Mouse (Mus musculus): Measurements from ENCODE around the gene Tnfrsf11a.
A peak's percentile ranks its signal among the peaks of the same experiment; 100 is the strongest.
"Not testable (repeated sequence)": the region's sequence is repeated elsewhere in the genome, so short reads cannot be mapped to it uniquely, and the experiment has no call there.

Gene Tnfrsf11a

DNA sequence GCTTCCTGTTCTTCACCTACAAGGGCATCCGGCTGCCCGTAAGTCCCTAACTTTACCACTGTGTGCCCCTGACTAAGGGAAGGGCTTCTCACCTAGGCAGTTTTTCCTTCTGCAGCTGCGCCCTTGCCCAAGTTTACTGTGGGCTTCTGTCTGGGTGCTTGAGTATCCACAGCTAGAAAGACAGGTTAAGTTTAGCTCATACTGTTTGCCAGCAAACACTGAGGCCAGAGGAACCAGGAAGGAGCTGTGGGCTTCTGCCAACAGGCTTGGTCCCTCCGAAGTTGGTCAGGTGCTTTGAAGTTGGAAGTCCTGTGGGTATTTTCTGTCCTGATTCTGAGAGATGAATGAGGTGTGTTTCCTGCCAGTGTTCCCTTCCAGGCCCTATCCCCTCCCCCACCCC, 4.6 kb downstream of the Tnfrsf11a start:
- no peak for DNase-seq (ENCODE audit: low read depth, low spot score)

DNA sequence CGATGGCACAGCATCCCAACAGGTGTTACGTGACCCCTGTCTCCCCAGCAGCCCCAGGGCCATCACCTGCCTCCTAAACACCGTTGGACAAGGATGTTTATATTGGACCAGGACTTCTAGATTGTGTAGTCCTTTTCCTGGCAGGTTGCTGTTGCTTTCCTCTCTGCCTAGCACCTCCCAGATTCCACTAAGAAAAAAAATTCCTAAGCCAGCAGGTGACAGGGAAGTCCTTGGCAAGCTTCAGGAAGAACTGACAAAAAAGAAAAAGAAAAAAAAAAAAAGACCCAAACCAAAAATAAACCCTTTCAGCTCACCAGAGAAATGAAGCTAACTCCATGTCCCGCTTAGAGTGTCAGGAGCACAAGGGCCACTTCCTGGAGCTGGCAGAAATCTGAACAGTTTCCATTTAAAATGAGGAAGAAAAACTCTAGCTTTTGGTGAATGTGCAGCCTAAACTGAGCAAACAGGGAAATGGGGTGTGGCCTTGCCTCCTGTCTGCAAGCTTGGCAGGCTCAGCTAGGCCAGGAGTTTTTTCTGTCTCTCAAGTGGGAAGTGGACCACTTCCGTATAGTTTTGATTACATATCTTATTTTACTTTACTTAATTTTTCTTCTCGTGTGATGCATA, 6.3 kb downstream of the Tnfrsf11a start:
- DNase-seq (ENCODE audit: low read depth, low spot score): no peak

DNA sequence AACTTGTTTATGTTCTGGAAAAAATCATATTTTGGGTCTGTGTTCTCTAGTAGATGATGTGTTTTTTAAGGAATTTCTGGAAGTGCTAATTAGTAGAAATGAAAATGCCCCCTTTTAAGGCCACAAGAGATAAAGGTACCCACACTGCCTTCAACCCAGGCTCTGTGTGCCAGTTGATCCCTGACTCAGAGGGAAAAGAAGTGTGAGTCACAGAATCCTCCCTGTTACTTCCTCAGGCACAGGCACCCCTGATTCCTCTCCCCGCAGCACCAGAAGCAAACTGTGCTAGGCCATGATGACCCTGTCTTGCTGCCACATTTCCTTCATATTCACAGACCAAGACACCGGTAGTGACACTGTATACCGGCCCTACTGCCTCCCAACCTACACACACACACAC, 9.6 kb downstream of the Tnfrsf11a start:
- DNase-seq (ENCODE audit: low read depth, low spot score): peak; percentile 53

DNA sequence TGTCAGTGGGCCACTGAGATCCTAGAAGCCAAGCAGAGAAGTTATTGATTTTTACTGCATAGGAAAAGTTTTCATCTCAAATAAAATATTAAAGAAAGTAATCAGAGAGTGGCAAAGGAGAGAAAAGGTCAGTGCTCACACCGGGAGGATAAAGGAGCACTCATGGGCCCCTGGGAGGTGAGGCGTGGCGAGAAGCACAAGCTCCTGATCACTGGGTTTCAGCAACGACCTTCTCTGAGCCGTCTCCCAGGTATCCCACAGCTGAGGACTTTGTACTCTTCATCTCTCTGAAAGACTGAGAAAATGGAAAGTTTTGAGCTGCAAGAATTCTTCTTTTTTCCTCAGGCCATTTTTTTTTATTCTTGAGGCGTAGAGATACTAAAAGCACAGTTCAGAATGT, 14.2 kb downstream of the Tnfrsf11a start:
- DNase-seq (ENCODE audit: low read depth, low spot score): no peak

DNA sequence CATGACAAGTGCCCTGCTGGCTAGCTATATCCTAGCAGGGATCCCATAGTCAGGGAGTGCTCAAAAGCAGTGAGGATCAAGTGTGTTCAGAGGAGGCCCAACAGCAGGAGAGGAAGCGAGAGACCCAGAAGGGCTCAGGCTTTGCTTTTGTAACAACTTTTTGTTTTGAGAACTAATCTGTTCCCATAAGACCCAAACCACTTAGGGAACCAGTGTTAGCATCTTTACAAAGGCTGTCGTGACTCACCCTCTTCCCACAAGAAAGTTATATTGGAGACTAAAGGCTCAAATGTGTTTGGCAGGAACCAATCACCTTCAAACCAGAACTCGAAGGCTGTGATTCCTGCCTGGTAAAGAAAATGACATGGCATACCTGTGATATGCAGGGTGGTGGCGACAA, 15.2 kb downstream of the Tnfrsf11a start:
- no peak for DNase-seq (ENCODE audit: low read depth, low spot score)

DNA sequence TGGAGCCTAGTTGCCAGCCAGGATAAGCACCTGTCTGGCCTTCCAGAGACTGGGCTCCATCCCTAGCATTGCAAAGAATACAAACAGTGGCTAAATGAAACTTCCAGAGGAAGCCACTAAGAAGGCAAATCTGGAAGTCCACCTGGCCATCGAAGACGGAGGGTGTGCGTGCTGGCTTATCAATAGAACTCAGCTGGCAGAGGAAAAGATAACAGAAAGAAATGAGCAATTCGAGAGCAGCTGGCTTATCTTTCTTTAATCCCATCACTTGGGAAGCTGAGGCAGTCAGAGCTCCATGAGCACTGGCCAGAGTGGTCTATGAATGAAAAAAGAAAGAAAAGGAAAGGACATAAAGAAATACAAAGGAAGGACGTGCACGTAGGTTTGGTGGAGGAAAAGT, 20.1 kb downstream of the Tnfrsf11a start:
- DNase-seq (ENCODE audit: low read depth, low spot score): no peak

DNA sequence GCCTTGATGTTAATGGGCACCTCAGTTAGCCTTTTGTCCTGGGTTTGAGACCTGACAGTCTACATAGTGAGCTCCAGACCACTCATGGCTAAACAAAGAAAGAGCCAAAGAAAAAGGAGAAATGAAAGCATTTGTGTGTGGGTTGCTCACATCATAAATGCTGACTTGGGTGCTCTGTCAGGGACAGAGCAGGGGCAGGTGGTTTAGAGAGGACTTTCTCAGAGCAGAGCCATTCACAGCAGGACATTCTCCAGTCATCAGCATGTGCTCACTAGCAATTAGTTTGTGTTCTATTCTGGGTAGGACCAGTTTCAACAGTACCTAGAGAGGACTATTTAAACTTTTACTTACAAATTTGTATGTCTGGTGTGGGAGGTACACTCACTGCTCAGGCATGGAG, 20.7 kb downstream of the Tnfrsf11a start:
- DNase-seq (ENCODE audit: low read depth, low spot score): no peak

DNA sequence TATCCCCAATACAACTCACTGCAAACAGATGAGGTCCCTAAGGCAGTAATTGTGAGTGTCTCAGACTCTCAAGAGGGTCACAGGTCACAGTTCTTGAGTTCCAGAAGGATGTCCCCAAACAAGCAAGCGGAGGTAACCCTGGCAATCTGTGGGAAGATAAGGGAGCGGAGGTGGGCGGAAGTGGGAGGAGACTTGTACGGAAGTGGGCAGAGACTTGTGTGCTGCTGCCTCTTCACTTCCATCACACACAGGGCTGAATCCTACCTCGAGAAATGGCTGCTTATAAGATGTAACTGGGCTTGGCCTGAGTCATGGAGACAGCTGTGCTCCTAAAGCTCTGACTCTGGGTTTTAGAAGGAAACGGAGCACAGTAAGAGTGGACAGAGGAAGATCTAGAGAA, 22.4 kb downstream of the Tnfrsf11a start:
- DNase-seq (ENCODE audit: low read depth, low spot score): no peak

DNA sequence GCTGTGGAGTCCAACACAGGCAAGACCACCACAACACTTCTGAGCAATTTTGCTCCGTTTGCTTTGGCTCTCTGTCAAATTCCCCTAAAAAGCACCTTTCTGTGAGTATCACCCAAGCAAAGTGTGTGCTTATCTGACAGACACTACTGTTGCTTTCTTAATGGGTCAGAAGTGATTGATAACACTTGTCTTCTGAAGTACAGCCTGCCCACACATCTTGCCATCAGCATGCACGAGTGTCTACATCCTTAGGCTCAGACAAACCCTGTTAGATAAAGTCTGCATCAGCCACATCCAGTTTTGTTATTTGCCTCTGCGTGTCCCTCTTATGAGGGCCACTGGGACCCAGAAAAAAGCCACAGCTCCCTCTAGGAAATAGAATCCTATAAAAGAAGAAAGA, 23.8 kb downstream of the Tnfrsf11a start:
- no peak for DNase-seq (ENCODE audit: low read depth, low spot score)

DNA sequence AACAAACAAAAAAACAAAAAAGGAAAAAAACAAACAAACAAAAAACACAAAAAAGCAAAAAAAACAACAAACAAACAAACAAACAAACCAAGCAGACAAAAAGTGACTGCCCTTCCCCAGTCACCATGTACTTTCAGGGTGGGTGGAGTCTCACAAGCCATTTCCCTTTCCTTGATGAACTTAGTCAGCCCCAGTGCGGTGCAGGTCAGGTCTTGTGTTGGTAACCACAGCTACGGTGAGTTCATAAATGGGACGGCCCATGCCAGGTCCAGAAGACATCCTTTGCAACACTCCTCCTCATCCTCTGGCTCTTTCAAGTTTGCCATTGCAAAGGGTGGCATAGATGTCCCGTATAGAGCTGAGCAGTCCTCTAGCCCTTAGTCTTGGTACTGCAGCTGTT, 25.0 kb downstream of the Tnfrsf11a start:
- no peak for DNase-seq (ENCODE audit: low read depth, low spot score)

DNA sequence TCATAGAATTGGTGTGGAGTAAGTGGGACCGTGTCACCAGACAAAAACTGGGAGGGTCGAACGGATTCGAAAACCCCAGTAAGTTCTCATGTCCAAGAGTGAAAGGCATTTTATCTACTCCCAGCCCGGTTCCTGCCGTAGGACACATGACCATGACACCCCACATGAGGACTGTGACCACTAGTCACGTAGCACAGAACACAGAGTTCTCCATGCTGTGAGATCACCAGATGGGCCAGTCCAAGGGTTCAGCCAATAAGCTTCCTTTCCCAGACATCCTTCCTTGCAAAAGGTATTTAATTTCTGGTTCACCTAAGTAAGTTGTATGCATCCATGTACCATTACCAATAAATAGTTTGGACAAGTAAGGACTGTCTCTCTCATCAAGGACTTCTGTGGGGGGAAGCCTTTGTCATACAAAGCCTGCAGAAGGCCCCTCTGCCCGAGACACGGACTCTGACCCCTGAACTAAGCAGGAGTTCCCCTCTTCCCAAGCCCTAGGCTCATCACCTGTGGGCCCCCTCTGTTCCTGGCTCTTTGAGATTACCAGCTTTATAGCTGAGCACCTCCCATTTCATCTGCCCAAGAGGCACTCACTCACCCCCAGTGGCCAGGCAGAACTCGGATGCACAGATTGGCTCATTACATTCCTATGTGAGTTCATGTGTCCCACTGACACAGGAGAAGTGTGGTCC, 26.7 kb downstream of the Tnfrsf11a start:
- DNase-seq (ENCODE audit: low read depth, low spot score): no peak

DNA sequence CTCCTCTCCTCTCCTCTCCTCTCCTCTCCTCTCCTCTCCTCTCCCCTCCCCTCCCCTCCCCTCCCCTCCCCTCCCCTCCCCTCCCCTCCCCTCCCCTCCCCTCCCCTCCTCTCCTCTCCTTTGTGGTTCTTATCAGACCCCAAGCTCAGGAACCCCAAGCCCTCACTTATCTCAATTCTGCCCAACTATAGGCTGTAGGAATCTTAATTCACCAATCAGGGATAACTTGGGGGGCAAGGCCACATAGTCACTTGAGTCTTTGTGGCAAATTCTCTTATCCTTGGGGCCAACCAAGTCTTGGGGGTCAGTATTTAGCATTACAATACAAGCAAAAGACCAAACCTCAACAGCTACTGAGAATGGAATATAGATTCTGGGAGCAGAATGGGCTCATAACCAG, 31.5 kb downstream of the Tnfrsf11a start:
- not testable (repeated sequence) for DNase-seq (ENCODE audit: low read depth, low spot score)

DNA sequence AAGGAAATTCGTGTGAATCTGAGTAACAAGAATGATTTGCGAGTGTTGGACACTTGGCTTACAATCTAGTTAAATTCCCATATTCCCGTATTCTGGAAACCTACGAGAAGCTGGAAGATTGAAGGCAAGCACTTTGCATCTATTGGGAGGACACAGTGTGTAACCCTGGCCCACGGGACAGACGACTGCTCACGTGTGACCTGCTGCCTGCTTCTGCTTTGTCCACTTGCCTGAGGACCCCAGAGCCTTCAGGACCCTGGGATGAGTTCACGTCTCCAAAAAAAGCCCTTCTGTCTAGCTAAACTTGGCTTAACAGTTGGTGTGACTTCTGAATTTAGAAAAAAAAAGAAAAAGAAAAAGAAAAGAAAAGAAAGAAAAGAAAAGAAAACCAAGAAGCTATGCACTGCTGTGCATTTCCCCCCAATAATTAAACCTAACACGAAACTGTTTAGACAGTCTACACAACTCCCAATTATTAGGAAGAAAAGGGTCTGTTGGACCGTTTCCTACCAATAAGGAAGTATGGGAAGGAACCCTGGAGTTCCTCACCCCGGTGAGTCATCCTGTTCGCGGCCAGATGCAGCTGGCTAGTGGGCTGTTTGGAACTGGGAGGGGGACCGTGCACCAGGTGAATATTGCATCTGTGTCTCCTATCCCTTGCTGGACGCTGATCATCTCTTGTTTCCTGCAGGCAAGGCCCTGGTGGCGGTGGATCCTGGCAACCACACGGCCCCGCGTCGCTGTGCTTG, 32.6 kb downstream of the Tnfrsf11a start:
- DNase-seq (ENCODE audit: low read depth, low spot score): no peak

DNA sequence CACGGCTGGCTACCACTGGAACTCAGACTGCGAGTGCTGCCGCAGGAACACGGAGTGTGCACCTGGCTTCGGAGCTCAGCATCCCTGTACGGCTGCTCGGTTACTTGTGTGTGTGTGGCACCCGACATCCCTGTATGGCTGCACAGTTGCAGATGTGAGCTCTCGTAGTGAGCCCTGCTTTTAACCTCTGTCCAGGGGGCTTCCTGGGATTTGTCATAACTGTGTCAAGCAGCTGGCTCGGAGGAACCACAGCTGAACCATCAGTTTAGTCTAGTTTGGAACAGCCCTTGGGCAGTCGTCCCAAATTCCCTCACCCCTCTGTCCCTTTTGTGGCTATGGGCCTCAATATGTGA, 33.2 kb downstream of the Tnfrsf11a start:
- DNase-seq (ENCODE audit: low read depth, low spot score): no peak

DNA sequence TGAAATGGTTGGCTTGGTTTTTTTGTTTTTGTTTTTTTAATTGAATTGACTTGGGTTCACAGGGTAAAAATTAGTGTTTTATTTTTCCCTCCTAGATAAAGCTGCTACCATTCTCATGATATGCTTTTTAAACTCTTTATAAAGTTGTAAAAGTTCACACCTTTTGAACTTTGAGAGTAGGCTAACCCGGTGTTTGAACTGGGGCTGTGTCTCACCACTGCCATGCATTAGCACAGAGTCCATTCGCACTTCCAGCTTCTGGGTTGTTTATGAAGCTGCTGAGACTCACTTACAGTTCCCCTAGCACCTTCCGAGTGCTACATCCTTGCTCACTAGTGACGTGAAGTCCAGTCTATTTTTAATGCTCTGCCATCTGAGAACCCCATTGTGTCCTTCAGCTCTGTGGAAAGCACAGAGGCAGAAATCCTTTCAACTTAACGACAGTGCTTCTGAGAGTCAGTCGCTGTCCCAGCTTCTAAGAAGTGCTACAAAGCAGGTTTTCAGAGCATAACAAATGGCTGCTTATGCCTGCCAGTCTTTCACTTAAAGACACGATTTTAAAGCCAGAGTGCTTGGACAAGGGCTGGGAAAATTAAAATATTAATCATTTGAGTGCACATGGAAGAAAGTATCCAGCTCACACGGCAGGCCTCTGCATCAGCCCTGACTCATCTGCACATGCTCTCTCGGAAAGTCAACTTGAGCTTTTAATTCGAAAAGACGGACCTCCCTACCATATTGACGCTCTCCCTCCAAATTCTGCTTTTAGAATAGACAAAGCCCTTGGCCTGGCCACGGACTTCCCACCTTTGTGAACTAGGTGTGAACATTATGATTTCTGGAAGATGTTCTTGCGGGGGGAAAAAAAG, 34.1 kb downstream of the Tnfrsf11a start:
- DNase-seq (ENCODE audit: low read depth, low spot score): no peak

DNA sequence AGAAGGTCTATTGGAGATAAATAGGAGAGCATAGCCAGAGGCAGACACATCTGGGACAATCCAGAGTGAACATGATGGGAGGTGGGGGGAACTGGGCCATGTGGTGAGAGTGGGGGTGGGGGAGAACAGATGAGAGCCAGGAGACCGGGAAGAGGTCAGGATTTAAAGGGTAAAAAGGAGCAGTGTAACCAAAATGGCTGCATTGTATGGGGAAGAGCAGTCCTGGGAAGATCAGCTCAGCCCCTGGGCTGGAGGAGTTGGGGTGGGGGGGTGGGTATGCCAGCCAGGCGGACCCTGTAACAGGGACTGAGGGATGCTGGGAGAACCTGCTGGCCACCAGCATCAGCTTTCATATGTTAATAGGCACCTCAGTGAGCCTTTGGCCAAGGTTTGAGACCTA, 34.8 kb downstream of the Tnfrsf11a start:
- DNase-seq (ENCODE audit: low read depth, low spot score): no peak

DNA sequence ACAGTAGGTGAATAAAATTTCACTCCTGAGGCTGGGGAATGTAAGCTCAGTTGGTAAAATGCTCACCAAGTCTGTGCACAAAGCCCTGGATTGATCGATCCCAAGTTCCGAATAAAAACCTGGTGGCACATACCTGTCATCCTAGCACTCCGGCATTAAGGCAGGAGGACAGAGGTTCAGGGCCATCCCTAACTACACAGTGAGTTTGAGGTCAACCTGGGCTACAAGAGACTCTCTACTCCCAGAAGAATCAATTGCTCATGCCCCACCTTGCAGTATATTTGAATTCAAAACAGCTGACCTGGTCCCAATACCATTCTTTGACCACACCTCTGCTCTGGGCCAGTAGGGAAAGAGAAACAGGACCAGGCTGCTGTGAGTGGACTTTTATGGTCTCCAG, 35.2 kb downstream of the Tnfrsf11a start:
- DNase-seq (ENCODE audit: low read depth, low spot score): no peak

DNA sequence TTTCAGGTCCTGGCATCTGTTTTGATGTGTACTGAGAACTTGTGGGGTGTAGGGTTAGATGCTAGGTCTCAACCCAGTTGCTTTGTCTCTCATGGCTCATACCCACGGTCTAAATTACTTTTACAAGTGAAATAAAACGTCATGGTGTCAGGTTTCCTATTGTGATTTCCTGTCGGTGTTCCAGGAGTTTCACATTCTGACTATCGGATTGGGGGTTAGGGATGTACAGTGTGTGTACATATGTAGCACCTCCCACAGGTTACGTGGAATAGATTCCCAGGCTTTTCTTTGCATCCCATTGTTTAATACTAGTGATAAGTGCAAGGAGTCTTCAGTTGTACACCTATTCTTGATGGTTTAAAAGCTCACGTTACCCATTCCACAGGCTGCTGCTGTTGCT, 38.5 kb downstream of the Tnfrsf11a start:
- no peak for DNase-seq (ENCODE audit: low read depth, low spot score)

DNA sequence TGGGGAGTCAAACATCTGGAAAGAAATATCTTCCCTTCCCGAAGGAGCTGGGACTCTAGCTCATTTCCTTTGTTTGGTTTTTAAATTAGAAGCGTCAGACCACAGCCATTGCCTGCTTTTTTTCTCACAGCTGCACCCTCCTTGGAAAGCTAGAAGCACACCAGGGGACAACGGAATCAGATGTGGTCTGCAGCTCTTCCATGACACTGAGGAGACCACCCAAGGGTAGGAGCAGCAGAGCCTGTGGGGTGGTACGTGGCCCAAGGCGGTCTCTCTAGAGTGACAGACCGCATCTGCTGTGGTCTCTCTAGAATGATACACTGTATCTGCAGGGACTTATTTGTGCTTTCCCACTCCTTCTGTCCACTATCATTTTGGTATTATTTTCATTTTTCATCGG, 39.2 kb downstream of the Tnfrsf11a start:
- DNase-seq (ENCODE audit: low read depth, low spot score): no peak

DNA sequence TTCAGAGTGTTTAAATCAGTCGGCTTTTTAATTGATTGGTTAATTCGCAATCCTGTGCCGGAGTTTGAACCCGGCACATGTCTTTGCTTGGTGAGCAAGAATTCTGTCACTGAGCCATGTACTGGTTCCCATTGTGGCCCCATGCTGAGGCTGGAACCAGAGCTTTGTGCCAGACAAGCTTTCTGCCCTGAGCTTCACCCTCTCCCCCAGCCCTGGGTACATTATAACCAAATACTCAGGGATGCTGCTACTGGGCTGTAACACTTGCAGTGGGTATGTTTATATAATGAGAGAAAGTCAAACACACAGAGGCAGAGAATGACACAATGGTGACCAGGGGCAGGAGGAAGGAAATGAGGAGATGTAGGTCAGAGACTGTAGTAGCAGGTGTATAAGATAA, 43.8 kb downstream of the Tnfrsf11a start:
- no peak for DNase-seq (ENCODE audit: low read depth, low spot score)

DNA sequence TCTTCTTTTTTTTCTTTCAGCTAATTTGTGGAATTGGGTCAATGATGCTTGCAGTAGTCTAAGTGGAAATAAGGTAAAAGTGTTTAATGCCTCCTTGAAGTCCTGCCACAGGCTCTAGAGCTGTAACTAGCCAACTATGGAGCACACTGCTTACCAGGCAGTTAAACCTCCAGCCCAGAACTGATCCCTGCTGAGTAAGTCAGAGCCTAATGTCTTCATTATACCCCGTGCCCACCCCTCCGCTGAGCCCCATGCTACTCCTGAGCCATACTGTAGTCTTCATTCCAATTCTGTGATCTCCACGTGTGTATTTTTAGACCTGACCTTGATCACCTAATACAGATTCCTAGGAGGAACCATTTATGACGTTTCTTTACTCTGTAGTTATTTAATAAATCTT, 44.5 kb downstream of the Tnfrsf11a start:
- DNase-seq (ENCODE audit: low read depth, low spot score): no peak

DNA sequence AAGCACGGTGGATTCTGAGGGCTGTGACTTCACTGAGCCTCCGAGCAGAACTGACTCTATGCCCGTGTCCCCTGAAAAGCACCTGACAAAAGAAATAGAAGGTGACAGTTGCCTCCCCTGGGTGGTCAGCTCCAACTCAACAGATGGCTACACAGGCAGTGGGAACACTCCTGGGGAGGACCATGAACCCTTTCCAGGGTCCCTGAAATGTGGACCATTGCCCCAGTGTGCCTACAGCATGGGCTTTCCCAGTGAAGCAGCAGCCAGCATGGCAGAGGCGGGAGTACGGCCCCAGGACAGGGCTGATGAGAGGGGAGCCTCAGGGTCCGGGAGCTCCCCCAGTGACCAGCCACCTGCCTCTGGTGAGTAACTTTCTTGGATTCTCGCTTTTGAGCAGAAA, 46.9 kb downstream of the Tnfrsf11a start:
- no peak for DNase-seq (ENCODE audit: low read depth, low spot score)
